Mouse (Mus musculus): ENCODE data around the gene Fzd2. TPM values are rescaled to one million over a fixed set of nuclear protein-coding genes. Genes with fewer than 3 reads are reported as not detected.

The Fzd2 gene
- polyA plus RNA-seq, 1 experiment from 2014 or later, result 53.3 TPM

GRCm38 (mm10) chr11:102610675-102611316, 6.6 kb downstream of the Fzd2 start:
- Histone ChIP-seq H3K27me3 (ENCODE audit: control insufficient read depth, insufficient read depth, low read length) (no peaks in the 10 kb centered on the region), H3K4me2 (ENCODE audit: low read depth, low read length) (peak overlapping the region; percentile 1; the same call in 1 of the 2 replicates), H3K36me3 (replicated peaks; ENCODE audit: control insufficient read depth, insufficient read depth, low read depth, low read length) (no peaks in the 10 kb centered on the region), H3K9ac (replicated peaks; ENCODE audit: low read length) (peak overlapping the region; percentile 37), H3K4me3 (ENCODE audit: low read depth, low read length) (0 out of 2 replicates have a peak overlapping the region, but pooled peaks have one; percentile 9), H3K9me3 (replicated peaks; ENCODE audit: control insufficient read depth, low read length) (no peaks in the 10 kb centered on the region), H3K27ac (replicated peaks; ENCODE audit: low read depth, low read length) (peak overlapping the region; percentile 68), H3K4me1 (ENCODE audit: control insufficient read depth, insufficient read depth, low read length) (peaks cover 11% of the 10 kb centered on the region)
- DNase-seq (ENCODE audit: low spot score) (peak; percentile 69), ATAC-seq (replicated peaks; ENCODE audit: insufficient number of reproducible peaks, low FRiP score, low TSS enrichment, low read depth) (peak; percentile 6; the same call in 1 of the 2 replicates)
- WGBS, result 7% methylated on average over 9 of the region's 9 CpGs

- ATAC-seq (replicated peaks; ENCODE audit: insufficient number of reproducible peaks, low FRiP score, low TSS enrichment, low read depth) (0 out of 2 replicates have a peak, but pooled peaks have one; percentile 11), DNase-seq (ENCODE audit: low spot score) (no peak)
- H3K27me3 ChIP-seq (ENCODE audit: control insufficient read depth, insufficient read depth, low read length), result no peaks in the 10 kb centered on the region
- no peaks in the 10 kb centered on the region for H3K9me3 ChIP-seq (replicated peaks; ENCODE audit: control insufficient read depth, low read length)
- H3K4me2 ChIP-seq (ENCODE audit: low read depth, low read length), result no peak overlapping the region
- no peaks in the 10 kb centered on the region for H3K36me3 ChIP-seq (replicated peaks; ENCODE audit: control insufficient read depth, insufficient read depth, low read depth, low read length)
- WGBS, result 3% methylated on average over 6 of the region's 6 CpGs
- H3K9ac ChIP-seq (replicated peaks; ENCODE audit: low read length), result peak overlapping the region; percentile 37
- H3K27ac ChIP-seq (replicated peaks; ENCODE audit: low read depth, low read length), result peak overlapping the region; percentile 68
- peaks cover 11% of the 10 kb centered on the region for H3K4me1 ChIP-seq (ENCODE audit: control insufficient read depth, insufficient read depth, low read length)
- H3K4me3 ChIP-seq (ENCODE audit: low read depth, low read length), result no peak overlapping the region
Observed at GRCm38 (mm10) chr11:102611317-102611705, 7.1 kb downstream of the Fzd2 start.

GRCm38 (mm10) chr11:102619449-102619848, 15.3 kb downstream of the Fzd2 start:
- Histone ChIP-seq H3K27ac (replicated peaks; ENCODE audit: low read depth, low read length) (no peak overlapping the region), H3K4me1 (ENCODE audit: control insufficient read depth, insufficient read depth, low read length) (peaks cover 4% of the 10 kb centered on the region), H3K4me3 (ENCODE audit: low read depth, low read length) (no peak overlapping the region), H3K4me2 (ENCODE audit: low read depth, low read length) (no peak overlapping the region), H3K9ac (replicated peaks; ENCODE audit: low read length) (no peak overlapping the region), H3K9me3 (replicated peaks; ENCODE audit: control insufficient read depth, low read length) (0 out of 2 replicates have a peak, but pooled peaks cover 3% of the 10 kb centered on the region), H3K36me3 (replicated peaks; ENCODE audit: control insufficient read depth, insufficient read depth, low read depth, low read length) (no peaks in the 10 kb centered on the region), H3K27me3 (ENCODE audit: control insufficient read depth, insufficient read depth, low read length) (no peaks in the 10 kb centered on the region)
- no peak for DNase-seq (ENCODE audit: low spot score)
- no peak for ATAC-seq (replicated peaks; ENCODE audit: insufficient number of reproducible peaks, low FRiP score, low TSS enrichment, low read depth)
- 67% methylated on average over 2 of the region's 2 CpGs for WGBS

- DNase-seq (ENCODE audit: low spot score) (peak; percentile 98), ATAC-seq (replicated peaks; ENCODE audit: insufficient number of reproducible peaks, low FRiP score, low TSS enrichment, low read depth) (peak; percentile 94)
- 3% methylated on average over 17 of the region's 17 CpGs for WGBS
- H3K9ac ChIP-seq (replicated peaks; ENCODE audit: low read length), result peak overlapping the region; percentile 28
- no peak overlapping the region for H3K4me3 ChIP-seq (ENCODE audit: low read depth, low read length)
- 0 out of 2 replicates have a peak, but pooled peaks cover 3% of the 10 kb centered on the region for H3K9me3 ChIP-seq (replicated peaks; ENCODE audit: control insufficient read depth, low read length)
- H3K4me2 ChIP-seq (ENCODE audit: low read depth, low read length), result peak overlapping the region; percentile 15; the same call in 1 of the 2 replicates
- no peaks in the 10 kb centered on the region for H3K27me3 ChIP-seq (ENCODE audit: control insufficient read depth, insufficient read depth, low read length)
- H3K4me1 ChIP-seq (ENCODE audit: control insufficient read depth, insufficient read depth, low read length), result peaks cover 12% of the 10 kb centered on the region
- H3K36me3 ChIP-seq (replicated peaks; ENCODE audit: control insufficient read depth, insufficient read depth, low read depth, low read length), result no peaks in the 10 kb centered on the region
- peak overlapping the region; percentile 88 for H3K27ac ChIP-seq (replicated peaks; ENCODE audit: low read depth, low read length)
Observed at GRCm38 (mm10) chr11:102623876-102624789, 19.9 kb downstream of the Fzd2 start.

GRCm38 (mm10) chr11:102624888-102625407, 20.8 kb downstream of the Fzd2 start:
- H3K9ac ChIP-seq (replicated peaks; ENCODE audit: low read length), result peak overlapping the region; percentile 15; the same call in 1 of the 2 replicates
- WGBS, result 17% methylated on average over 14 of the region's 14 CpGs

GRCm38 (mm10) chr11:102627171-102627931, 23.2 kb downstream of the Fzd2 start:
- H3K4me2 ChIP-seq (ENCODE audit: low read depth, low read length), result no peak overlapping the region
- no peak for DNase-seq (ENCODE audit: low spot score)
- no peak overlapping the region for H3K27ac ChIP-seq (replicated peaks; ENCODE audit: low read depth, low read length)
- no peaks in the 10 kb centered on the region for H3K36me3 ChIP-seq (replicated peaks; ENCODE audit: control insufficient read depth, insufficient read depth, low read depth, low read length)
- no peak overlapping the region for H3K9ac ChIP-seq (replicated peaks; ENCODE audit: low read length)
- peaks cover 23% of the 10 kb centered on the region for H3K4me1 ChIP-seq (ENCODE audit: control insufficient read depth, insufficient read depth, low read length)
- 75% methylated on average over 9 of the region's 9 CpGs for WGBS
- no peaks in the 10 kb centered on the region for H3K27me3 ChIP-seq (ENCODE audit: control insufficient read depth, insufficient read depth, low read length)
- H3K4me3 ChIP-seq (ENCODE audit: low read depth, low read length), result no peak overlapping the region
- ATAC-seq (replicated peaks; ENCODE audit: insufficient number of reproducible peaks, low FRiP score, low TSS enrichment, low read depth), result no peak
- H3K9me3 ChIP-seq (replicated peaks; ENCODE audit: control insufficient read depth, low read length), result no peaks in the 10 kb centered on the region

More at GRCm38 (mm10) chr11:102624888-102625407, 20.8 kb downstream of the Fzd2 start:
- DNase-seq (ENCODE audit: low spot score) (peak; percentile 75), ATAC-seq (replicated peaks; ENCODE audit: insufficient number of reproducible peaks, low FRiP score, low TSS enrichment, low read depth) (peak; percentile 25; the same call in 1 of the 2 replicates)
- Histone ChIP-seq H3K4me1 (ENCODE audit: control insufficient read depth, insufficient read depth, low read length) (peaks cover 12% of the 10 kb centered on the region), H3K9me3 (replicated peaks; ENCODE audit: control insufficient read depth, low read length) (no peaks in the 10 kb centered on the region), H3K27ac (replicated peaks; ENCODE audit: low read depth, low read length) (peak overlapping the region; percentile 88), H3K4me3 (ENCODE audit: low read depth, low read length) (no peak overlapping the region), H3K27me3 (ENCODE audit: control insufficient read depth, insufficient read depth, low read length) (no peaks in the 10 kb centered on the region), H3K4me2 (ENCODE audit: low read depth, low read length) (peak overlapping the region; percentile 26), H3K36me3 (replicated peaks; ENCODE audit: control insufficient read depth, insufficient read depth, low read depth, low read length) (no peaks in the 10 kb centered on the region)

GRCm38 (mm10) chr11:102628529-102628928, 24.3 kb downstream of the Fzd2 start:
- no peaks in the 10 kb centered on the region for H3K36me3 ChIP-seq (replicated peaks; ENCODE audit: control insufficient read depth, insufficient read depth, low read depth, low read length)
- no peak overlapping the region for H3K4me3 ChIP-seq (ENCODE audit: low read depth, low read length)
- DNase-seq (ENCODE audit: low spot score) (no peak), ATAC-seq (replicated peaks; ENCODE audit: insufficient number of reproducible peaks, low FRiP score, low TSS enrichment, low read depth) (no peak)
- no peak overlapping the region for H3K9ac ChIP-seq (replicated peaks; ENCODE audit: low read length)
- H3K9me3 ChIP-seq (replicated peaks; ENCODE audit: control insufficient read depth, low read length), result no peaks in the 10 kb centered on the region
- H3K4me1 ChIP-seq (ENCODE audit: control insufficient read depth, insufficient read depth, low read length), result peaks cover 24% of the 10 kb centered on the region
- WGBS, result 51% methylated on average over 9 of the region's 9 CpGs
- H3K27me3 ChIP-seq (ENCODE audit: control insufficient read depth, insufficient read depth, low read length), result no peaks in the 10 kb centered on the region
- H3K4me2 ChIP-seq (ENCODE audit: low read depth, low read length), result no peak overlapping the region
- H3K27ac ChIP-seq (replicated peaks; ENCODE audit: low read depth, low read length), result no peak overlapping the region

Data from embryonic facial prominence, embryonic 11.5 days (tissue).